Mouse (Mus musculus) brown adipose tissue, adult 24 weeks (tissue): ENCODE data around the gene Arel1. TPM values are rescaled to one million over a fixed set of nuclear protein-coding genes. Genes with fewer than 3 reads are reported as not detected.

ENCODE experiments used
- H3K27ac ChIP-seq: fragments of 200-500 bp; replicated peaks from 2 replicates; pipeline ENCODE4 v1.5.1; 2012; ENCODE audit warnings: low read depth, mild to moderate bottlenecking, low read length
- H3K4me1 ChIP-seq: fragments of 200-500 bp; 2 replicates; pipeline ENCODE4 v1.6.1; 2012; ENCODE audit warnings: low read length, mixed read lengths; ENCODE audit not compliant: control insufficient read depth, insufficient read depth, insufficient read length
- H3K4me3 ChIP-seq: fragments of 200-500 bp; 2 replicates; pipeline ENCODE4 v1.5.1; 2012; ENCODE audit warnings: low read depth, mild to moderate bottlenecking, low read length, moderate library complexity; ENCODE audit not compliant: insufficient read depth
- polyA plus RNA-seq: library from polyadenylated mRNA; stranded (reverse); fragments of >200 nt; gene quantifications from 2 replicates; pipeline ENCODE4 v1.2.4, GENCODE M21; 2012; ENCODE audit not compliant: missing spikeins, insufficient read depth, insufficient read length

Arel1 gene
- polyA plus RNA-seq = 12.1 and 19.3 TPM in 2 replicates

- Histone ChIP-seq H3K4me1 (peaks cover 9% of the 10 kb centered on the region), H3K4me3 (peak within 1 kb of the TSS; percentile 92), H3K27ac (peak within 1 kb of the TSS; percentile 73)
These were observed at the start of gene Arel1, which contains the start of gene Fcf1 for GRCm38 (mm10) chr12:84970428-84971096. Gene Arel1, minus strand, starts transcription at chr12:84970900. Gene Fcf1, plus strand, starts transcription at chr12:84970897.

- no peaks in the 10 kb centered on the region for H3K4me1 ChIP-seq
- no peak overlapping the region for H3K4me3 ChIP-seq
- no peak overlapping the region for H3K27ac ChIP-seq
These were observed 41.5 kb upstream of the Arel1 start for GRCm38 (mm10) chr12:85012185-85012584.

DNA sequence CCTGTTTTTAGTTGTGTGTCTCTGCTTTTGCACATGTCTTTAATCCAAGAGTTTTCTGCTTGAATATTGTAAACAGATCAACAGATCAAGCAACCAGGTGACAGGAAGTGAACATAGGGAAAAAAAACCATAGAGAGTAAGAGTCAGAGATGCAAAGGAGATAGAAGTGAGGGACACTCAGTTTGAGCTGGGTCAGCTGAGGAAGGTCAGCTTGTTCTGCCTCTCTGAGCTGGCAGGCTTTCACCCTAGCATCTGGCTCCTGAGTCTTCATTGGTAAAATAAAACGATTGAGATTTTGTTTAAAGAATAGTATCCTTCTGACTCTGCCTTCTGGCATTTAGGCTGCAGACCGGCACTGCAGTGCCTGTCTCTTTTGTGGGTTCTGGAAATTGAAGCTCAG lies 39.8 kb upstream of the Arel1 start:
- Histone ChIP-seq H3K4me1 (no peaks in the 10 kb centered on the region), H3K27ac (no peak overlapping the region), H3K4me3 (no peak overlapping the region)

- Histone ChIP-seq H3K27ac (no peak overlapping the region), H3K4me3 (no peak overlapping the region), H3K4me1 (no peaks in the 10 kb centered on the region)
These were observed 39.1 kb upstream of the Arel1 start for GRCm38 (mm10) chr12:85009776-85010175.

- H3K4me1 ChIP-seq = no peaks in the 10 kb centered on the region
- H3K27ac ChIP-seq = no peak overlapping the region
- no peak overlapping the region for H3K4me3 ChIP-seq
These were observed 36.3 kb upstream of the Arel1 start for GRCm38 (mm10) chr12:85007021-85007420.

DNA sequence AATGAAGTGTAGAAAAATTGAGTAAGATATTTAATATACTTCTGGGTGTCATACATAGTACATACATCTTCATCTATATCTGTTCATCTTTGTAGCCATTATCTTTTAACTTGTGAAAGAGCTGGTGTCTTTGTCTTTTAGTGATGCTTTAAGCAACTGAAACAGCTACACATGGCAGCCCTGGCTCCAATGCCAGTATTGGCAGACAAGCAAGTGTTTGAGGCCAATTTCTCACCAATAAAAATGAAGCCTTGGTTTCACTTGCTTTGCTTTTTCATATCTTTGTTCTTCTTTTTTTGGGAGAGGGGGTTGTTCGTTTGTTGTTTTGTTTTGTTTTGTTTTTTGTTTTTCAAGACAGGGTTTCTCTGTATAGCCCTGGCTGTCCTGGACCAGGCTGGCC lies 35.5 kb upstream of the Arel1 start:
- no peak overlapping the region for H3K27ac ChIP-seq
- no peaks in the 10 kb centered on the region for H3K4me1 ChIP-seq
- H3K4me3 ChIP-seq = no peak overlapping the region

- H3K4me3 ChIP-seq = no peak overlapping the region
- H3K4me1 ChIP-seq = peaks cover 11% of the 10 kb centered on the region
- H3K27ac ChIP-seq = no peak overlapping the region
These were observed 28.4 kb upstream of the Arel1 start for GRCm38 (mm10) chr12:84999053-84999452.

GRCm38 (mm10) chr12:84996501-84997398 lies 26.1 kb upstream of the Arel1 start:
- peaks cover 11% of the 10 kb centered on the region for H3K4me1 ChIP-seq
- H3K27ac ChIP-seq = 0 out of 2 replicates have a peak overlapping the region, but pooled peaks have one; percentile 27
- peak overlapping the region; percentile 79 for H3K4me3 ChIP-seq

DNA sequence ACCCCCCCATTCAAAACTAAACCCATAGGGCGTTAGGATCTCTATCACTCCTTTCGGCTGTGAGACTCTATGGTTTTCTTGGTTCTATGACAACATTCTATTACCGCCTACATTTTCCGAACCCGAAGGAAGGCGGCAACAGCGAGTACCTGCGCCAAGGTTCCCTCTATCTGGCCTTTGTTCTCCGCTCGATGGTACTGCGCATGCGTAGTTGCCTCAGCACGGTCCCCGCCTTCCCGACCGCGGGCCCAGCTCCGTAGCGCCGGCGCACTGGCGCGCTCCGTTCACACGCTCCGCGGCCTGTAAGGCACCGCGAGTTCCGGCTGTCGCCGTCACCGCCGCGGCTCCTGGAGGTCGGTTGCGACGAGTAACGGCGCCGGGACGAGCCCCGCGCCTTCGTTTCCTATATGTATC lies 25.4 kb upstream of the Arel1 start, which contains the start of gene Ylpm1:
Gene Ylpm1 (plus strand): TSS at position 239 of the 414 bp plus-strand sequence.
- Histone ChIP-seq H3K27ac (0 out of 2 replicates have a peak within 1 kb of the TSS, but pooled peaks have one; percentile 27), H3K4me3 (peak within 1 kb of the TSS; percentile 79), H3K4me1 (peaks cover 11% of the 10 kb centered on the region)

- H3K4me1 ChIP-seq = peaks cover 11% of the 10 kb centered on the region
- no peak overlapping the region for H3K4me3 ChIP-seq
- H3K27ac ChIP-seq = no peak overlapping the region
These were observed 24.5 kb upstream of the Arel1 start for GRCm38 (mm10) chr12:84995112-84995761.

- Histone ChIP-seq H3K4me3 (no peak overlapping the region), H3K4me1 (no peaks in the 10 kb centered on the region), H3K27ac (no peak overlapping the region)
These were observed 18.8 kb upstream of the Arel1 start for GRCm38 (mm10) chr12:84989456-84989855.

DNA sequence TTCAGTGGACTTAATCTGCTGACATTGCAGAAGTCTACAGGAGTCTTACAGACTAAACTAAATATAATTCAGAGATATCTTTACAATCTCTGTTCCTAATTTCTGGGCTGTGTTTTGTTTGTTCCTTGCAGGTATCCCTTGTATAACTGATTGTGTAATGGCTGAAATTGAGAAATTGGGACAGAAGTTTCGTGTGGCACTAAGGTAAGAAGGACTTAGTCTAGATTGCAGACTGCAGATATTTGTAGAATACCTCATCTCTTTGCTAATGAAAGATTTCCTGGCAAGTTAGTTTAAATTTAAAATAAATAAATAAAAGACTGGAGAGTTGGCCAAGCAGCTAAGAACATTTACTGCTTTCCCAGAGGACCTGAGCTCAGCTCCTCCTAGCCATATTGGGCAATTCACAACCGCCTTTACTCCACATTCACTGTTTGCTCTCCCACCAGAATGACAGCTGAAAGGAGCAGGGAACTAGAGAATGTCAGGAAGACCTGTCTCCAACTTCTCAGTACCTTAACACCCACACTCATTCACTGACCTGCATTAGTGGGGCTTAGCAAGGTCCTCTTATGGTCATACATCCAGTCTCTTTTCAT lies 8.7 kb upstream of the Arel1 start:
- no peak overlapping the region for H3K4me3 ChIP-seq
- peak overlapping the region; percentile 85 for H3K27ac ChIP-seq
- H3K4me1 ChIP-seq = no peaks in the 10 kb centered on the region

GRCm38 (mm10) chr12:84969656-84970427 lies 858 bp downstream of the Arel1 start:
- H3K27ac ChIP-seq = peak overlapping the region; percentile 73; the same call in 1 of the 2 replicates
- peak overlapping the region; percentile 92 for H3K4me3 ChIP-seq
- H3K4me1 ChIP-seq = peaks cover 9% of the 10 kb centered on the region
